Mouse (Mus musculus) CH12.LX (cell line): ENCODE data around the gene Npb. TPM values are rescaled to one million over a fixed set of nuclear protein-coding genes. Genes with fewer than 3 reads are reported as not detected.

Experiments
- polyA plus RNA-seq: library from polyadenylated mRNA; unstranded; fragments of >175 nt; gene quantifications from 2 replicates; pipeline ENCODE4 v1.2.1, GENCODE M21; 2012; ENCODE audit warnings: low read depth; ENCODE audit not compliant: insufficient read length
- total RNA-seq, 2 experiments: library from RNA; depleted of rRNA; stranded (reverse); fragments of 300-350 nt in 1 of 2; fragments of >200 nt in 1 of 2; gene quantifications; 2 replicates each; pipeline ENCODE4 v1.2.3; 2012 to 2014

Gene Npb
- total and polyA plus RNA-seq, 3 experiments: 0.55 to 1.3 TPM; not detected in 1

Other genes with a start within 250 kb of the Npb start
Only the 20 nearest of the 34 such genes appear.
- gene Slc25a10, start 116.6 kb upstream of the Npb start, total RNA-seq (2012; rRNA removed): 32.9 and 48.5 TPM in 2 replicates
- gene Slc25a10, start 116.6 kb upstream of the Npb start, total RNA-seq (2014; rRNA removed): 29.5 and 34.6 TPM in 2 replicates
- gene Slc25a10, start 116.6 kb upstream of the Npb start, polyA plus RNA-seq: 43.4 and 45.9 TPM in 2 replicates
- 0.13 TPM in 1 of 2 replicates, not detected in the other for gene Gcgr, start 77.8 kb upstream of the Npb start, total RNA-seq (2012; rRNA removed)
- gene Gcgr, start 77.8 kb upstream of the Npb start, total RNA-seq (2014; rRNA removed): 0.09 and 0.16 TPM in 2 replicates
- gene Gcgr, start 77.8 kb upstream of the Npb start, polyA plus RNA-seq: 0.20 TPM in 1 of 2 replicates, not detected in the other
- gene Mcrip1, start 58.8 kb upstream of the Npb start, total RNA-seq (2012; rRNA removed): 25.8 and 39.6 TPM in 2 replicates
- 37.6 and 46.2 TPM in 2 replicates for gene Mcrip1, start 58.8 kb upstream of the Npb start, total RNA-seq (2014; rRNA removed)
- 60.2 and 66.5 TPM in 2 replicates for gene Mcrip1, start 58.8 kb upstream of the Npb start, polyA plus RNA-seq
- gene Ppp1r27, start 57.3 kb upstream of the Npb start, total RNA-seq (2012; rRNA removed): not detected in 2 replicates
- gene Ppp1r27, start 57.3 kb upstream of the Npb start, total RNA-seq (2014; rRNA removed): not detected in 2 replicates
- gene Ppp1r27, start 57.3 kb upstream of the Npb start, polyA plus RNA-seq: not detected in 2 replicates
- 531 and 594 TPM in 2 replicates for gene P4hb, start 35.2 kb upstream of the Npb start, total RNA-seq (2012; rRNA removed)
- 453 and 486 TPM in 2 replicates for gene P4hb, start 35.2 kb upstream of the Npb start, total RNA-seq (2014; rRNA removed)
- 644 and 662 TPM in 2 replicates for gene P4hb, start 35.2 kb upstream of the Npb start, polyA plus RNA-seq
- 417 and 467 TPM in 2 replicates for gene Arhgdia, start 26.9 kb upstream of the Npb start, total RNA-seq (2012; rRNA removed)
- gene Arhgdia, start 26.9 kb upstream of the Npb start, total RNA-seq (2014; rRNA removed): 126 and 172 TPM in 2 replicates
- 957 and 958 TPM in 2 replicates for gene Arhgdia, start 26.9 kb upstream of the Npb start, polyA plus RNA-seq
- 582 and 793 TPM in 2 replicates for gene Alyref, start 10.1 kb upstream of the Npb start, total RNA-seq (2012; rRNA removed)
- gene Alyref, start 10.1 kb upstream of the Npb start, total RNA-seq (2014; rRNA removed): 358 and 361 TPM in 2 replicates
- gene Alyref, start 10.1 kb upstream of the Npb start, polyA plus RNA-seq: 444 and 451 TPM in 2 replicates
- gene Anapc11, start 10.1 kb upstream of the Npb start, total RNA-seq (2012; rRNA removed): 108 and 114 TPM in 2 replicates
- gene Anapc11, start 10.1 kb upstream of the Npb start, total RNA-seq (2014; rRNA removed): 51.7 and 57.0 TPM in 2 replicates
- gene Anapc11, start 10.1 kb upstream of the Npb start, polyA plus RNA-seq: 142 and 145 TPM in 2 replicates
- 166 and 175 TPM in 2 replicates for gene Pcyt2, start 9.5 kb downstream of the Npb start, total RNA-seq (2012; rRNA removed)
- gene Pcyt2, start 9.5 kb downstream of the Npb start, total RNA-seq (2014; rRNA removed): 149 and 154 TPM in 2 replicates
- 155 and 158 TPM in 2 replicates for gene Pcyt2, start 9.5 kb downstream of the Npb start, polyA plus RNA-seq
- 75.2 and 87.1 TPM in 2 replicates for gene Sirt7, start 16.8 kb downstream of the Npb start, total RNA-seq (2012; rRNA removed)
- 71.7 and 74.4 TPM in 2 replicates for gene Sirt7, start 16.8 kb downstream of the Npb start, total RNA-seq (2014; rRNA removed)
- gene Sirt7, start 16.8 kb downstream of the Npb start, polyA plus RNA-seq: 84.4 and 91.3 TPM in 2 replicates
- gene Mafg, start 25.1 kb downstream of the Npb start, total RNA-seq (2012; rRNA removed): 26.4 and 29.3 TPM in 2 replicates
- 14.6 and 17.0 TPM in 2 replicates for gene Mafg, start 25.1 kb downstream of the Npb start, total RNA-seq (2014; rRNA removed)
- 62.1 and 63.7 TPM in 2 replicates for gene Mafg, start 25.1 kb downstream of the Npb start, polyA plus RNA-seq
- 26.2 and 75.3 TPM in 2 replicates for gene Pycr1, start 35.3 kb downstream of the Npb start, total RNA-seq (2012; rRNA removed)
- gene Pycr1, start 35.3 kb downstream of the Npb start, total RNA-seq (2014; rRNA removed): 18.3 and 21.0 TPM in 2 replicates
- gene Pycr1, start 35.3 kb downstream of the Npb start, polyA plus RNA-seq: 27.2 and 32.3 TPM in 2 replicates
- gene Myadml2, start 39.7 kb downstream of the Npb start, total RNA-seq (2012; rRNA removed): 0.68 and 0.88 TPM in 2 replicates
- not detected in 2 replicates for gene Myadml2, start 39.7 kb downstream of the Npb start, total RNA-seq (2014; rRNA removed)
- not detected in 2 replicates for gene Myadml2, start 39.7 kb downstream of the Npb start, polyA plus RNA-seq
- not detected in 2 replicates for gene Notum, start 52.7 kb downstream of the Npb start, total RNA-seq (2012; rRNA removed)
- not detected in 2 replicates for gene Notum, start 52.7 kb downstream of the Npb start, total RNA-seq (2014; rRNA removed)
- not detected in 2 replicates for gene Notum, start 52.7 kb downstream of the Npb start, polyA plus RNA-seq
- gene Aspscr1, start 64.5 kb downstream of the Npb start, total RNA-seq (2012; rRNA removed): 34.1 and 37.7 TPM in 2 replicates
- 24.9 and 27.3 TPM in 2 replicates for gene Aspscr1, start 64.5 kb downstream of the Npb start, total RNA-seq (2014; rRNA removed)
- gene Aspscr1, start 64.5 kb downstream of the Npb start, polyA plus RNA-seq: 62.4 and 69.9 TPM in 2 replicates
- 101 and 103 TPM in 2 replicates for gene Cenpx, start 105.3 kb downstream of the Npb start, total RNA-seq (2012; rRNA removed)
- gene Cenpx, start 105.3 kb downstream of the Npb start, total RNA-seq (2014; rRNA removed): 72.3 and 76.5 TPM in 2 replicates
- 122 and 131 TPM in 2 replicates for gene Cenpx, start 105.3 kb downstream of the Npb start, polyA plus RNA-seq
- 31.3 and 35.6 TPM in 2 replicates for gene Lrrc45, start 105.4 kb downstream of the Npb start, total RNA-seq (2012; rRNA removed)
- gene Lrrc45, start 105.4 kb downstream of the Npb start, total RNA-seq (2014; rRNA removed): 11.7 and 12.9 TPM in 2 replicates
- gene Lrrc45, start 105.4 kb downstream of the Npb start, polyA plus RNA-seq: 20.3 and 23.8 TPM in 2 replicates
- 8.9 and 9.9 TPM in 2 replicates for gene Rac3, start 113.0 kb downstream of the Npb start, total RNA-seq (2012; rRNA removed)
- 2.9 and 3.4 TPM in 2 replicates for gene Rac3, start 113.0 kb downstream of the Npb start, total RNA-seq (2014; rRNA removed)
- gene Rac3, start 113.0 kb downstream of the Npb start, polyA plus RNA-seq: 5.5 and 8.3 TPM in 2 replicates
- 49.4 and 74.7 TPM in 2 replicates for gene Dcxr, start 118.8 kb downstream of the Npb start, total RNA-seq (2012; rRNA removed)
- 24.1 and 24.8 TPM in 2 replicates for gene Dcxr, start 118.8 kb downstream of the Npb start, total RNA-seq (2014; rRNA removed)
- 23.3 and 23.5 TPM in 2 replicates for gene Dcxr, start 118.8 kb downstream of the Npb start, polyA plus RNA-seq
- 0.21 and 0.25 TPM in 2 replicates for gene Cbr2, start 123.6 kb downstream of the Npb start, total RNA-seq (2012; rRNA removed)
- gene Cbr2, start 123.6 kb downstream of the Npb start, total RNA-seq (2014; rRNA removed): not detected in 2 replicates
- gene Cbr2, start 123.6 kb downstream of the Npb start, polyA plus RNA-seq: not detected in 2 replicates